Mouse (Mus musculus): ENCODE results near the gene Atg5. TPM values are rescaled to one million over a fixed set of nuclear protein-coding genes. Genes with fewer than 3 reads are reported as not detected.

Atg5 gene
- polyA plus RNA-seq, 1 experiment = 2.0 TPM

DNA sequence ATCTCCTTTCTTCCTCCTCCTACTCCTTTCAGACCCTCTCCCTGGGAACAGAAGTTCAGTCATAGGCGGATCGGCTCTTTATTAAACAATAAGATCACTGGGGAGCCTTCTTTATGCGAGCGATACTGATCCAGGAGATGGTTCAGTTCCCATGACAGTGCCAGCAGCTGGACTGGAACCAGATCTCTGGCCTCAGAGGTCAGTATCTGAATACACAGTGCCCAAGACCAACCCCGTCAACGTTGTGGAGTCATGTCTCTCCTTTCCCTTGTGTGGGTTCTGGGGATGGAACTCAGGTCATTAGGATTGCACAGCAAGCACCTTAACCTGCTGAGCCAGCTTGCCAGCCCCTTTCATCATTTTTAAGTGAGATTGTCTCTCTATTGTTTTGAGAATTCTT lies 70.4 kb downstream of the Atg5 start:
- Histone ChIP-seq H3K4me3 (ENCODE audit: control insufficient read depth, low read depth, low read length) (no peak overlapping the region), H3K36me3 (ENCODE audit: control insufficient read depth, insufficient read depth, low read length) (no peaks in the 10 kb centered on the region), H3K4me1 (ENCODE audit: control insufficient read depth, insufficient read depth, low read length) (no peaks in the 10 kb centered on the region), H3K27ac (ENCODE audit: control insufficient read depth, insufficient read depth, low read depth, low read length) (no peak overlapping the region), H3K27me3 (ENCODE audit: control insufficient read depth, insufficient read depth, low read length) (no peaks in the 10 kb centered on the region)
- TF ChIP-seq CTCF (IDR thresholded peaks at IDR 0.05; ENCODE audit: control insufficient read depth, insufficient read depth, insufficient replicate concordance, low read depth, low read length) (no peak), POLR2A (IDR thresholded peaks at IDR 0.05; ENCODE audit: control insufficient read depth, low read depth, low read length) (no peak)

DNA sequence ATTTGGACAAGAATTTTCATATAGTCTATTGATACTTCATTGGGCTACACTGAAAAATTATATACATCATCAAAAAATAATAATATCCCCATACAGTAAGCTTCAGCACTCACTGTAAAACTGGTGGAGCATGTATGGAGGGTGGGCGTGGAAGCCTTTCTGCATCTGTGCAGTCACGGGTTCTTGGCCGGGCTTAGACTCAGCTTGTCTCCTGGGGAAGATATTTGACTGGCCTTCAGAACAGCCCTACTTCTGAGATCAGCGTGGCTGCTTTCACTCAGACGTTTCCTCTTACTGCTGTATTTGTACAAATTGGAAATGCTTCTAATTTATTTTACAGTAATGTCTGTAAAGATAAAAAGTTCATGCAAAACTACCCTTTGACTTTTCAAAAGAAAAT lies 71.2 kb downstream of the Atg5 start:
- TF ChIP-seq POLR2A (IDR thresholded peaks at IDR 0.05; ENCODE audit: control insufficient read depth, low read depth, low read length) (no peak), CTCF (IDR thresholded peaks at IDR 0.05; ENCODE audit: control insufficient read depth, insufficient read depth, insufficient replicate concordance, low read depth, low read length) (no peak)
- Histone ChIP-seq H3K27ac (ENCODE audit: control insufficient read depth, insufficient read depth, low read depth, low read length) (no peak overlapping the region), H3K27me3 (ENCODE audit: control insufficient read depth, insufficient read depth, low read length) (no peaks in the 10 kb centered on the region), H3K36me3 (ENCODE audit: control insufficient read depth, insufficient read depth, low read length) (no peaks in the 10 kb centered on the region), H3K4me1 (ENCODE audit: control insufficient read depth, insufficient read depth, low read length) (no peaks in the 10 kb centered on the region), H3K4me3 (ENCODE audit: control insufficient read depth, low read depth, low read length) (no peak overlapping the region)

DNA sequence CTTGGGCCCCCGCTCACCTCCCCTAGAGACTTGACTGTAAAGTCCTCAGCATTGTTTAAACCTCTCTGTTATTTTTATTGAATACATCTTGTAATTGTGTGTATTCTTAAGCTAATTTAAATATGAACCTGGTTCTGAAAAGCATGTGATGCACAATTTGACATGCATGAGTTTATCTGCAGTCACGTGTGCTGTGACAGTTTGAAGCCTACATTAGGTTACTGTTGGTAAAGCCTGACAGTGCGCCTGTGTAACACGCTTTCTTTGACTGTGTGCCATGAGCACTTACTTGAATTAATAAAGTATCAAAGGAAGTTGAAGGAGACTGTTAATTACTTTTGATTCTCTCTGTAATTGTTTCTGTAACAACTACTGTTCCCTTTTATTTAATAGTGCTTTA lies 72.8 kb downstream of the Atg5 start:
- Histone ChIP-seq H3K4me3 (ENCODE audit: control insufficient read depth, low read depth, low read length) (no peak overlapping the region), H3K4me1 (ENCODE audit: control insufficient read depth, insufficient read depth, low read length) (no peaks in the 10 kb centered on the region), H3K27me3 (ENCODE audit: control insufficient read depth, insufficient read depth, low read length) (no peaks in the 10 kb centered on the region), H3K36me3 (ENCODE audit: control insufficient read depth, insufficient read depth, low read length) (no peaks in the 10 kb centered on the region), H3K27ac (ENCODE audit: control insufficient read depth, insufficient read depth, low read depth, low read length) (no peak overlapping the region)
- TF ChIP-seq POLR2A (IDR thresholded peaks at IDR 0.05; ENCODE audit: control insufficient read depth, low read depth, low read length) (no peak), CTCF (IDR thresholded peaks at IDR 0.05; ENCODE audit: control insufficient read depth, insufficient read depth, insufficient replicate concordance, low read depth, low read length) (no peak)

DNA sequence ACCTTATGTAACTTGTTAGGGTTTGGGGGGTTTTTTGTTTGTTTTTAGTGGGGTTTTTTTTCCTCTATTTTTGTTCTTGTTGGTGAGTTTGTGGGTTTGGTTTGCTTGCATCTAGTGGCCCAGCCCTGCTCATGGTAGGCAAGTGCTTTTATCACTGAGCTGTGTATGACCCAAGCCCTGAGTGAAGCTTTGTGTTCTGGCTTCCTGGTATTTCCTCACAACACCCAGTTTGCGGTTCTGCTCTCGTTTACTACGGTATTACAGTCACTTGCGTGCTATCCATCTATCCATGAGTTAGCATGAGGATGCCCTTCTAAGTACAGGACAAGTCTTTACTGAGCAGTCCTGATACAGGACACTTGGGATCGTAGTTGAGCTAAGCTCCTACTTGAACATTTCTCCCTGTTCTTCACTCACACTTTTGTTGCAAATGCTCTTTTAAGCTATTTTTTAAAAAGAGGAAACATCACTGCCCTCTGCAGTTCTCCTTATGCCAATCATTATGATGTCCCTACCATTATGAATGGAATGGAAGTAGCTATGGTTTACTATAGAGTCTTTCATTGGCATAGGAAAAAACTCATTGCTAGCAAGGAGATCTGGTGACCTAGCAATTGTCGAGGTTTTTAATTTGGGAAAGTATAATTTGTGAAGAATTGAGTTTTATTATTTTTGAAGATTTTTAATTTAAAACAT lies 73.8 kb downstream of the Atg5 start:
- H3K27me3 ChIP-seq (ENCODE audit: control insufficient read depth, insufficient read depth, low read length) = no peaks in the 10 kb centered on the region
- TF ChIP-seq POLR2A (IDR thresholded peaks at IDR 0.05; ENCODE audit: control insufficient read depth, low read depth, low read length) (no peak), CTCF (IDR thresholded peaks at IDR 0.05; ENCODE audit: control insufficient read depth, insufficient read depth, insufficient replicate concordance, low read depth, low read length) (no peak)

DNA sequence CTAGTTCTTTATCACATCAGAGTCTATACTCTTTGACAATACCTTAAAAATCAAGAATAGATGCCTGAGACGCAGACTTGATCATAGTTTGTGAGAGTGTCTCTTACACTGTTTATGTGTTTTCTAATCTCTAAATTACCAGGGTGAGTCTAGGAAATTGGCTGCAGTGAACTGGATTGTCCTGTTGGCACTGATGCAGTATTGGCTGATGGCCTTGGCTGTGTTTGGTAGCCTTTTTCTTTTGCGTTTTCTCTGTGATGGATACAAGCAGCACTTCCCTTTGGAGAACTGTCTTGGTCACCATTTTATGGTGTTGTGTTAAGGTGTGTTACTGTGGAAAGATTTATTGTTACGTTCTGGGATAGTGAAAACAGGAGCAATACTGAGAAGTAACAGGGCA lies 75.2 kb downstream of the Atg5 start:
- Histone ChIP-seq H3K4me1 (ENCODE audit: control insufficient read depth, insufficient read depth, low read length) (no peaks in the 10 kb centered on the region), H3K27ac (ENCODE audit: control insufficient read depth, insufficient read depth, low read depth, low read length) (no peak overlapping the region), H3K4me3 (ENCODE audit: control insufficient read depth, low read depth, low read length) (no peak overlapping the region), H3K27me3 (ENCODE audit: control insufficient read depth, insufficient read depth, low read length) (no peaks in the 10 kb centered on the region), H3K36me3 (ENCODE audit: control insufficient read depth, insufficient read depth, low read length) (no peaks in the 10 kb centered on the region)
- TF ChIP-seq CTCF (IDR thresholded peaks at IDR 0.05; ENCODE audit: control insufficient read depth, insufficient read depth, insufficient replicate concordance, low read depth, low read length) (no peak), POLR2A (IDR thresholded peaks at IDR 0.05; ENCODE audit: control insufficient read depth, low read depth, low read length) (no peak)

More for the DNA sequence above, 73.8 kb downstream of the Atg5 start:
- no peak overlapping the region for H3K4me3 ChIP-seq (ENCODE audit: control insufficient read depth, low read depth, low read length)
- no peak overlapping the region for H3K27ac ChIP-seq (ENCODE audit: control insufficient read depth, insufficient read depth, low read depth, low read length)
- no peaks in the 10 kb centered on the region for H3K36me3 ChIP-seq (ENCODE audit: control insufficient read depth, insufficient read depth, low read length)
- no peaks in the 10 kb centered on the region for H3K4me1 ChIP-seq (ENCODE audit: control insufficient read depth, insufficient read depth, low read length)

DNA sequence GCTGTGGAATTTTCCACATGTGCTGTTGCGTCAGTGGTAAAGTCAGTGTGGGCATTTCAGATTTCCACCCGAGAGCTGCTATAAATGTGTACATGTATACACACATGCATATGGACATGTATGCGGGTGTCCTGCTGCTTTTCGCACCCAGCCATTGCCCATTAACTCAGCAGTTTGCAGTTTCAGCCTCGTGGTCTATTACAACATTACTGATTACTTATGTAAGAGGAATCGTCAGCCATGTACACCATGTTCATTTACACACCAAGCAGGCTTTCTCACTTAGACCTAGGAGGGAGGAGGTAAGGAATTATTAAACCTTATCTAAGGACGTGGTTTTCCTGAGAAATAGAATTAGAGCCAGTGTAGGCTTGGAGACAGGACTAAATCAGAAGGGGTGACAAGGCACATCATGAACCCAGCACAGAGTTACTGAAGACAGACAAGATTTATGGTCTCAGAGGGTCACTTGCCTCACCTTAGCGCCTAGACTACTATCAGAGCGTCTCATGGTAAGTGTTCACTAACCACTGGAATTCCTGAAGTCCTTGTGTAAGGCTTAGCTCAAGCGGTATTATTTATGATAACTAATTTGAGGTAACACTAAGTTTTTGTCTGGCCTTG lies 79.5 kb downstream of the Atg5 start:
- Histone ChIP-seq H3K4me3 (ENCODE audit: control insufficient read depth, low read depth, low read length) (no peak overlapping the region), H3K27ac (ENCODE audit: control insufficient read depth, insufficient read depth, low read depth, low read length) (no peak overlapping the region), H3K27me3 (ENCODE audit: control insufficient read depth, insufficient read depth, low read length) (no peaks in the 10 kb centered on the region), H3K4me1 (ENCODE audit: control insufficient read depth, insufficient read depth, low read length) (no peaks in the 10 kb centered on the region), H3K36me3 (ENCODE audit: control insufficient read depth, insufficient read depth, low read length) (no peaks in the 10 kb centered on the region)
- no peak for TF ChIP-seq CTCF (IDR thresholded peaks at IDR 0.05; ENCODE audit: control insufficient read depth, insufficient read depth, insufficient replicate concordance, low read depth, low read length)
- no peak for TF ChIP-seq POLR2A (IDR thresholded peaks at IDR 0.05; ENCODE audit: control insufficient read depth, low read depth, low read length)

DNA sequence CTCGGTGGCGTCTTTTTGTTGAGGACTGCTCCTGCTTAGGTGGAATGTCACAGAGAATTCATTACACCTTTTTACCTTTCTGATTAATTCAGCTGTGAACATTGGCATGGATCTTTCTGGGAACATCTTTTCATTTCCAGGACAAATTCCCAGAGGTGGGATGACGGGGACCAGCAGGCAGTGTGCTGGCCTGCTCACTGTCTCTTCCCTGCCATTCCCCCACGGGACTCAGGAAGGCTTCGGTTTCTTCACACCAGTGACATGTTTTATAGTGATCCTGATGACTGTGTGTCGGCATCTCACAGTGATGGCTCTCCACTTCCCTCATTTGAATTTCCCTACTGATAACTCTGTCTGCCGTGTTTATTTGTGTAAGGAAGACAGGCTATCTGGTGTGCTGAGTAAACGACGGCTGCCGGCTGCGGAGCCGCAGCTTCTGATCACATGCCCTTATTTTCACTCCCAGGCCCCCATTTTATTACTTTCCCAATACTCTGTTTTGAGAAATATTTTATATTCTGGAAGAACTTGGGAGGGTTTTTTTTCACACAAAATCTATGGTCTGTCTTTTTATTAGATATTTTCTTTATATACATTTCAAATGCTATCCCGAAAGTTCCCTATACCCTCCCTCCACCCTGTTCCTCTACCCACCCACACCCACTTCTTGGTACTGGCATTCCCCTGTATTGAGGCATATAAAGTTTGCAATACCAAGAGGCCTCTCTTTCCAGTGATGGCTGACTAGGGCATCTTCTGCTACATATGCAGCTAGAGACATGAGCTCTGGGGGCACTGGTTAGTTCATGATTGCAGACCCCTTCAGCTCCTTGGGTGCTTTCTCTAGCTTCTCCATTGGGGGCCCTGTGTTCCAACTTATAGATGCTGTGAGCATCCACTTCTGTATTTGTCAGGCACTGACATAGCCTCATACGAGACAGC lies 80.6 kb downstream of the Atg5 start:
- Histone ChIP-seq H3K4me1 (ENCODE audit: control insufficient read depth, insufficient read depth, low read length) (no peaks in the 10 kb centered on the region), H3K36me3 (ENCODE audit: control insufficient read depth, insufficient read depth, low read length) (no peaks in the 10 kb centered on the region)

More for the DNA sequence above, 80.6 kb downstream of the Atg5 start:
- Histone ChIP-seq H3K27me3 (ENCODE audit: control insufficient read depth, insufficient read depth, low read length) (no peaks in the 10 kb centered on the region), H3K27ac (ENCODE audit: control insufficient read depth, insufficient read depth, low read depth, low read length) (no peak overlapping the region), H3K4me3 (ENCODE audit: control insufficient read depth, low read depth, low read length) (no peak overlapping the region)
- TF ChIP-seq POLR2A (IDR thresholded peaks at IDR 0.05; ENCODE audit: control insufficient read depth, low read depth, low read length) = no peak
- TF ChIP-seq CTCF (IDR thresholded peaks at IDR 0.05; ENCODE audit: control insufficient read depth, insufficient read depth, insufficient replicate concordance, low read depth, low read length) = no peak

Data from testis, adult 2 months (tissue).